Mouse (Mus musculus) layer of hippocampus, adult 11-12 months (tissue): Measurements from ENCODE around the gene Mettl26.
"Not testable (repeated sequence)": the region's sequence is repeated elsewhere in the genome, so short reads cannot be mapped to it uniquely, and the experiment has no call there.

Experiments used
- DNase-seq: peaks from one replicate; pipeline ENCODE4 v3.0.0; 2022; ENCODE audit warnings: low spot score

Mettl26 gene

GRCm38 (mm10) chr17:25869498-25869897, 5.4 kb upstream of the Mettl26 start:
- no peak for DNase-seq

- no peak for DNase-seq
Measured at GRCm38 (mm10) chr17:25869954-25870353, 4.9 kb upstream of the Mettl26 start.

- not testable (repeated sequence) for DNase-seq
Measured at GRCm38 (mm10) chr17:25871566-25871965, 3.3 kb upstream of the Mettl26 start.

GRCm38 (mm10) chr17:25872676-25873075, 2.2 kb upstream of the Mettl26 start:
- DNase-seq: no peak

- DNase-seq: no peak
Measured at GRCm38 (mm10) chr17:25873405-25874147, 1.3 kb upstream of the Mettl26 start.

GRCm38 (mm10) chr17:25874148-25874720, 640 bp upstream of the Mettl26 start:
- DNase-seq: no peak

- peak; percentile 90 for DNase-seq
Measured at GRCm38 (mm10) chr17:25875171-25876136, 580 bp downstream of the Mettl26 start.

GRCm38 (mm10) chr17:25876347-25876915, 1.6 kb downstream of the Mettl26 start:
- DNase-seq: no peak

- DNase-seq: no peak
Measured at GRCm38 (mm10) chr17:25877025-25877424, 2.2 kb downstream of the Mettl26 start.

- no peak for DNase-seq
Measured at GRCm38 (mm10) chr17:25877741-25878610, 3.1 kb downstream of the Mettl26 start.

GRCm38 (mm10) chr17:25878611-25879180, 3.8 kb downstream of the Mettl26 start:
- DNase-seq: no peak

GRCm38 (mm10) chr17:25879261-25879660, 4.4 kb downstream of the Mettl26 start:
- no peak for DNase-seq

- DNase-seq: no peak
Measured at GRCm38 (mm10) chr17:25879750-25880149, 4.9 kb downstream of the Mettl26 start.

GRCm38 (mm10) chr17:25880196-25880910, 5.5 kb downstream of the Mettl26 start, which contains the start of gene Wfikkn1:
TSS of gene Wfikkn1 (minus strand) at chr17:25880858.
- DNase-seq: no peak

- no peak for DNase-seq
Measured at GRCm38 (mm10) chr17:25880913-25881641, 6.2 kb downstream of the Mettl26 start.

- no peak for DNase-seq
Measured at GRCm38 (mm10) chr17:25881691-25882090, 6.8 kb downstream of the Mettl26 start.

- no peak for DNase-seq
Measured at GRCm38 (mm10) chr17:25882306-25882705, 7.4 kb downstream of the Mettl26 start.

- no peak for DNase-seq
Measured at GRCm38 (mm10) chr17:25883268-25883667, 8.4 kb downstream of the Mettl26 start.

- no peak for DNase-seq
Measured at GRCm38 (mm10) chr17:25883824-25884223, 8.9 kb downstream of the Mettl26 start.
